Mouse (Mus musculus) embryonic facial prominence, embryonic 15.5 days (tissue): ENCODE measurements around the gene Znrd1as. TPM values are rescaled to one million over a fixed set of nuclear protein-coding genes. Genes with fewer than 3 reads are reported as not detected.
"Not testable (repeated sequence)": the region's sequence is repeated elsewhere in the genome, so short reads cannot be mapped to it uniquely, and the experiment has no call there.

Experiments used
- ATAC-seq: fragments of 200-750 bp; cut with Nextera tagmentation; 2 replicates; pipeline ENCODE4 v1.8.0; 2017; ENCODE audit warnings: low read depth, moderate TSS enrichment; ENCODE audit not compliant: insufficient number of reproducible peaks, low FRiP score, low TSS enrichment
- H3K27ac ChIP-seq: fragments of 300-500 bp; sonication (generic); replicated peaks from 2 replicates; pipeline ENCODE4 v1.5.1; 2015; ENCODE audit warnings: mild to moderate bottlenecking, inconsistent platforms
- H3K27me3 ChIP-seq: fragments of 300-500 bp; sonication (generic); 2 replicates; pipeline ENCODE4 v1.6.1; 2015; ENCODE audit warnings: inconsistent platforms
- H3K36me3 ChIP-seq: fragments of 300-500 bp; sonication (generic); 2 replicates; pipeline ENCODE4 v1.6.1; 2015; ENCODE audit warnings: mild to moderate bottlenecking, inconsistent platforms
- H3K4me1 ChIP-seq: fragments of 300-500 bp; sonication (generic); 2 replicates; pipeline ENCODE4 v1.6.1; 2015; ENCODE audit warnings: inconsistent platforms
- H3K4me2 ChIP-seq: fragments of 300-500 bp; sonication (generic); replicated peaks from 2 replicates; pipeline ENCODE4 v1.6.1; 2015; ENCODE audit warnings: mild to moderate bottlenecking, inconsistent platforms
- H3K4me3 ChIP-seq: fragments of 300-500 bp; sonication (generic); replicated peaks from 2 replicates; pipeline ENCODE4 v1.5.1; 2015; ENCODE audit warnings: mild to moderate bottlenecking, inconsistent platforms
- H3K9ac ChIP-seq: fragments of 300-500 bp; sonication (generic); 2 replicates; pipeline ENCODE4 v1.6.1; 2015; ENCODE audit warnings: inconsistent platforms
- H3K9me3 ChIP-seq: fragments of 300-500 bp; sonication (generic); replicated peaks from 2 replicates; pipeline ENCODE4 v1.6.1; 2016; ENCODE audit warnings: inconsistent platforms
- whole genome bisulfite sequencing: fragments of 180-500 bp; shearing (Covaris S2); methylation state at CpG from one replicate; pipeline ENCODE4 v1.1.7; 2015; 5-methylcytosine and 5-hydroxymethylcytosine counted together
- polyA plus RNA-seq: library from polyadenylated mRNA; unstranded; fragments of >200 nt; fragmentation: Nextera tagmentation; extraction: Ambion mirVana; gene quantifications from 2 replicates; pipeline ENCODE4 v1.2.1, GENCODE M21; 2015

Znrd1as gene
- polyA plus RNA-seq, 1 experiment from 2014 or later: 5.7 TPM

DNA sequence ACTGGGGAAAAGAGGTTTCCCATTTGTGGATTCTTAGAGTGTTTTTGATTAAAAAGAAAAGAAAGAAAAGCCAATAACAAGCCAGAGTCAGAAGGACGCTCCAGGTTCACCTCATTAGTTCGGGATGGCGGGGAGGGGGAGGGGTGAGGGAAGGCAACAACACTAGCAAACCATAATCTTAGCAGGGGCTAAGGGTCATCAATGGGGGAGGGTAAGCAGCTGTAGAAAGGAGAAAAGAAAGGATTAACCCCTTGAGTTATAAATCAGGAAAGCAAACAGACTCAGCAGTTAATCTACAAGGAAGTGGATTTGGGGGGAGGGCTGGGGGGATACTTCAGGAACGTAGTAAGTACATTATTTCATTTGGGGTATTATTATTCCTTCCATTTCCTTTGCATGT, 23.5 kb downstream of the Znrd1as start:
- H3K9ac ChIP-seq: no peak overlapping the region
- H3K4me3 ChIP-seq: peak overlapping the region; percentile 13; the same call in 1 of the 2 replicates
- 6% methylated on average over 4 of the region's 4 CpGs for WGBS
- no peaks in the 10 kb centered on the region for H3K27me3 ChIP-seq
- no peaks in the 10 kb centered on the region for H3K4me1 ChIP-seq
- ATAC-seq: no peak
- H3K36me3 ChIP-seq: no peaks in the 10 kb centered on the region
- H3K27ac ChIP-seq: no peak overlapping the region
- peak overlapping the region; percentile 37 for H3K4me2 ChIP-seq
- no peaks in the 10 kb centered on the region for H3K9me3 ChIP-seq

DNA sequence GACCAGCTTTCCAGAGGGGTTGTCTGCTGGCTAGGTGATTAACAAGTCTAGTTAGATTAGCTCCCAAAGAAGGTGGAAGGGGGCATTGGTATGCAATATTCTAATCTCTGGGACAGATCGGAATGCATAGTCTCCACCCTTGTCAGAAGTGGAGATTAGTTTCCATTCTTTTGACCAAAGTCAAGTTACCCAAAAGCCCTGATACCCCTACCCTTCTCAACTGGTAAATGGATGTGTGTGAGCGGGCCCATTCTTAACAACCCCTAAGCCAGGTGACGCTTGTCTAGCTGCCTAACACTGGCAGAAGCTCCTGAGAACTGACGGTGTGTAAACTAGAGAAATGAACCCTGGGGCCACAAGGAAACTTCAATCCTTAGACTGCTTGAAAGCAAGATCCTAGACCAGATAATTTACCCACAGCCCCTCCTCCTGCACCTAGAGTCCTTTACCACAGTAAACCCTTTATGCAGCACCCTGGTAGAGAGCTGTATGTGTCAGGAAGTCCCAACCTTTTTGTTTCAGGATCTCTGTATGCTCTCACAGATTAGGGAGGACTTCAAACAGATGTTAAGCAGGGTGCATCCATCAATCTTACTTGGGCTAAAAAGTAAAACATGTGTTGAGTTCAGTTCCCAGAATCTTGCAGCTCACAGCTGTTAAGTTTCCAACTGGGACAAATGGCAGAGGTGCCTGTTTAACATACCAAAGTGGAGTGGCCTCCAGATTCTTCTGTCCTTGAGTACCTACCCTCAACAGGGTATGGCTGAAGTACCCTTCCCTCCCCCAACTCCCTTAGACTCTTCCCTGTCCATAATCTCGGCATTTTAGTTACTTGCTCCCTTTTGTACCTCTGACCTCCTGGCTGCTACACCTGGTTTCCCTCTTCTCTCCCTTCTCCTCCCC, 24.1 kb downstream of the Znrd1as start:
- H3K4me2 ChIP-seq: no peak overlapping the region
- 31% methylated on average over 5 of the region's 5 CpGs for WGBS
- no peaks in the 10 kb centered on the region for H3K36me3 ChIP-seq
- H3K4me3 ChIP-seq: no peak overlapping the region
- ATAC-seq: no peak
- no peak overlapping the region for H3K27ac ChIP-seq
- H3K9ac ChIP-seq: no peak overlapping the region
- H3K9me3 ChIP-seq: no peaks in the 10 kb centered on the region
- H3K27me3 ChIP-seq: peaks cover 6% of the 10 kb centered on the region
- H3K4me1 ChIP-seq: no peaks in the 10 kb centered on the region

DNA sequence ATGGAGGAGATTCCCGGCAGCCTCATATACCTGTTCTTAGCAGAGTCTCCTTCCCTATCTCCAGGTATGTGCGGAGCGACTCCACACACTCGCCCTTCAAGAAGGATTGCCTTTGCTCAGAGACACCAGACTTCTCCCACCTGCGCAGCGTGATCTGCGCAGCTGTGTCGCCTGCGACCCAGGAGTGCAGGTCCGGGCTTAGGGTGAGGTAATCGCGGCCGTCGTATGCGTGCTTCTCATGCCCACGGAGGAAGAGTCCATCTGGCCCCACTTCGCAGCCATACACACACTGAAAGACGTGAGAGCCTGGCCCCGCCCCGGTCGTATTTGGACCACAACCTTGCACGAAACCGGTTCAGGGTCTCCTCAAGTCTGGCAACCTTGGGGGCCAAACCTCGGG, 30.1 kb downstream of the Znrd1as start:
- peak overlapping the region; percentile 11; the same call in 1 of the 2 replicates for H3K4me3 ChIP-seq
- H3K27ac ChIP-seq: no peak overlapping the region
- peaks cover 27% of the 10 kb centered on the region for H3K27me3 ChIP-seq
- no peaks in the 10 kb centered on the region for H3K36me3 ChIP-seq
- H3K4me1 ChIP-seq: 0 out of 2 replicates have a peak, but pooled peaks cover 4% of the 10 kb centered on the region
- no peak for ATAC-seq
- peak overlapping the region; percentile 27; the same call in 1 of the 2 replicates for H3K4me2 ChIP-seq
- H3K9ac ChIP-seq: no peak overlapping the region
- no peaks in the 10 kb centered on the region for H3K9me3 ChIP-seq
- WGBS: 5% methylated on average over 24 of the region's 24 CpGs

DNA sequence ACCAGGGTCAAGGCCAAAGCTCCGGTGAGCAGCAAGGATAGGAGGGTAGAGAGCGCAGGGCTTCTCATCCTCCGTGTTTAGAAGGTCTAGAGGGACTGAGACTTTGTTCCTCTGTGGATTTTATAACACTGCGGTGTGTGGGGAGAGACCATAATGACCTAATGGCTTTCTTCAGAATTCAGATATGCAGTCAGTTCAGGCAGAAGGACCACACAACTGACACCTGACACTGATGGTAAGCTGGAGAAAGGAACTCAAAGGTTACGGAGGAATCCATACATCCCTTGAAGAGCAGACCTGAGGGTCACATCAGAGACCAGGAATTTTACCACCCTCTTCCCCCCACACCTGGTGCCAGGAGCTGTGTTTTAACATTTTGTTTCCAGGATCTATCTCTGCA, 31.0 kb downstream of the Znrd1as start, which contains the start of gene H2-M5:
Gene H2-M5, minus strand, starts transcription at position 101 of the 400 bp plus-strand sequence.
- Histone ChIP-seq H3K27me3 (peaks cover 27% of the 10 kb centered on the region), H3K27ac (no peak within 1 kb of the TSS), H3K4me3 (peak within 1 kb of the TSS; percentile 11; the same call in 1 of the 2 replicates), H3K9me3 (no peaks in the 10 kb centered on the region), H3K9ac (no peak within 1 kb of the TSS), H3K36me3 (no peaks in the 10 kb centered on the region), H3K4me2 (peak within 1 kb of the TSS; percentile 27; the same call in 1 of the 2 replicates), H3K4me1 (0 out of 2 replicates have a peak, but pooled peaks cover 4% of the 10 kb centered on the region)
- WGBS: 22% methylated on average over 5 of the region's 5 CpGs
- ATAC-seq: no peak

DNA sequence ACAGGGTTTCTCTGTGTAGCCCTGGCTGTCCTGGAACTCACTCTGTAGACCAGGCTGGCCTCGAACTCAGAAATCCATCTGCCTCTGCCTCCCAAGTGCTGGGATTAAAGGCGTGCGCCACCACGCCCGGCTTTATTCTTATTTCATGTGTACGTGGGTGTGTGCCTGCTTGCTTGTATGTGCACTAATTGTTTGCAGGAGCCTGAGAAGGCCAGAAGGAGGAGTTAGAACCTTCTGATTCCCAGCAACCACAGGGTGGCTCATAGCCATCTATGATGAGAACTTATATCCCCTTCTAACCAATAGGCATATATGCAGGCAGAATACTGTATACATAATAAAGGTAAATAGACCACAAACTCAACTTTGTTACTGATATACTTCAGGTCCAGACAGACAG, 32.2 kb downstream of the Znrd1as start:
- H3K27me3 ChIP-seq: peaks cover 27% of the 10 kb centered on the region
- H3K9me3 ChIP-seq, H3K36me3 ChIP-seq, H3K27ac ChIP-seq, H3K4me1 ChIP-seq, ATAC-seq, H3K4me2 ChIP-seq, H3K9ac ChIP-seq, H3K4me3 ChIP-seq: not testable (repeated sequence)
- 80% methylated on average over 6 of the region's 6 CpGs for WGBS

DNA sequence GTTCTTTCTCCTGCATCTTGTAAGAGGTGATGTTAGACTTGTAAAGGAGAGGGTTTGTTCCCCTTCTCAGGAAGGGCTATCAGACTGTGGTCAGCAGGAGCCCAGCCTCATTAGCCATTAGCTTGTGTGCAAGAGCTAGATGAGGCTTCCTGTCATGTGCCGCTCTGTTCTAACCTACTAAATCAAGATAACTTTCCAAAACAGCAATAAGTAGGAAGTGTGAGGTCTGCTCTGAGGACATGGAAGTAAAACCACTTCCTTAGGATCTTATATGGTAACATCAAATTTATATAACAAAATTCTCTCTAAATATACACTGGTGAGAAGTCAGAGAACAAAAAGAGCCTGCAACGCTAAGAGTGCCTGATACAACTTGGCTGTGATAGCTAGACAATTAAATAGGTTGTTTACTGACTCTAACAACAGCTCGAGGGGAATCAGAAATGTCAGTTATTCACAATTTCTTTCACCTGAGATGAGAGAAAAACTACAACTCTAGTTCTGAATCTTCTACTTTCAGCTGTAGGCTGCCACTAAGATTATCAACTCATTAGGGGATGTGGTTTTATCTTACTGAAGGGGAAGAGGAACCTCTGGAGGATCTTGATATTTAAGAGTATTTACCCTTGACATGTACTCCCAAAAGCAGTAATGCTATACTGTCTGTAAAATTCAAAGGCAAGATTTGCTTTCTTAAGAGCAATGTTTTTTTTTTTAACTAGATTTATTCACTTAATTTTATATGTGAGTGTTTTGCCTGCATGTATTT, 34.1 kb downstream of the Znrd1as start:
- 70% methylated on average over 3 of the region's 3 CpGs for WGBS
- Histone ChIP-seq H3K4me3 (no peak overlapping the region), H3K9me3 (no peaks in the 10 kb centered on the region), H3K27me3 (peaks cover 21% of the 10 kb centered on the region), H3K9ac (no peak overlapping the region), H3K4me2 (no peak overlapping the region), H3K4me1 (0 out of 2 replicates have a peak, but pooled peaks cover 4% of the 10 kb centered on the region), H3K27ac (no peak overlapping the region), H3K36me3 (no peaks in the 10 kb centered on the region)
- no peak for ATAC-seq

DNA sequence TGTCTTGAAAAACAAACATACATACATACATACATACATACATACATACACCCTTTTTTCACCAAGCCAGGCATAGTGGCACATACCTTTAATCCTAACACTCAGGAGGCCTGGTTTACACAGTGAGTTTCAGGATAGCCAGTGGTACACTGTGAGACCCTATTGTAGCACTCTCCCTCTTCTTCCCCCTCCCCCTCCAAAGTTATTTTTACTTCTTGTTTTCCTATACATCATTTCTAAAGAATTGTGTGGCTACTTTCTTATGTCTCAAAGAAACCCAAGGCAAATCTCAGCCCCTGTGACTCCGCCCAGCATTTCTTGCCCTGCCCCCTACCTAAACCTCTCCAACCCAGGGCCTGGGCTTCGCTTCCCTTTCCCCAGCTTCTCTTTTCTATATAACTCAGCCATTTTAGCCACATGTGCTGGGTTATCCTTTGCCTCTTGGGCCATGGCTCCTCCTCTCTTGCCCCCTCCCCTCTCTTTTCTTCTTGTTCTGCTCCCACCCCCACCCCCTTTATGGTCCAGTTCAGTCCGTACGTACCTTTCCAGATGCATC, 35.5 kb downstream of the Znrd1as start:
- no peak for ATAC-seq
- H3K27ac ChIP-seq: no peak overlapping the region
- WGBS: 82% methylated on average over 4 of the region's 4 CpGs
- H3K4me1 ChIP-seq: no peaks in the 10 kb centered on the region
- no peak overlapping the region for H3K9ac ChIP-seq
- H3K4me2 ChIP-seq: no peak overlapping the region
- no peak overlapping the region for H3K4me3 ChIP-seq
- no peaks in the 10 kb centered on the region for H3K36me3 ChIP-seq
- peaks cover 9% of the 10 kb centered on the region for H3K27me3 ChIP-seq
- H3K9me3 ChIP-seq: no peaks in the 10 kb centered on the region

DNA sequence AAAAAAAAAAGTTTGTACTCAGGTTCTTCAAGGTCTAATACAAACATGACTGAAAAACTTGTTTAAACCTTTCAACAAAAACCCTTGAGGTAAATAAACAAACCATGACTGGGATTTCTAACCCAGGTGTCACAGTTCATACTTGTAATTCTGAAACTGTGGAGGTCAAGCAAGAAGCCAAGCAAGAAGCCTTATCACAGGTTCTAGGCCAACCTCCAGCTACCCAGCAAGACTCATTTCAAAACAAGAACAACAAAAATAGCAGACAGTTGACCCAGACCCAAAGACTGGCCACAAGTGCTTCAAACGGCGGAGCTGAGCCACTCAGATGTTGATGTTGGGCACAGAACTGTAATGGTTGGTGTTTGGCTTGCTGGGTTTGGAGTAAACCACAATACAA, 36.1 kb downstream of the Znrd1as start:
- Histone ChIP-seq H3K27ac (no peak overlapping the region), H3K36me3 (no peaks in the 10 kb centered on the region), H3K4me3 (no peak overlapping the region), H3K4me2 (no peak overlapping the region), H3K27me3 (peaks cover 2% of the 10 kb centered on the region), H3K9ac (no peak overlapping the region), H3K9me3 (no peaks in the 10 kb centered on the region), H3K4me1 (no peaks in the 10 kb centered on the region)
- 85% methylated on average over 2 of the region's 2 CpGs for WGBS
- no peak for ATAC-seq

DNA sequence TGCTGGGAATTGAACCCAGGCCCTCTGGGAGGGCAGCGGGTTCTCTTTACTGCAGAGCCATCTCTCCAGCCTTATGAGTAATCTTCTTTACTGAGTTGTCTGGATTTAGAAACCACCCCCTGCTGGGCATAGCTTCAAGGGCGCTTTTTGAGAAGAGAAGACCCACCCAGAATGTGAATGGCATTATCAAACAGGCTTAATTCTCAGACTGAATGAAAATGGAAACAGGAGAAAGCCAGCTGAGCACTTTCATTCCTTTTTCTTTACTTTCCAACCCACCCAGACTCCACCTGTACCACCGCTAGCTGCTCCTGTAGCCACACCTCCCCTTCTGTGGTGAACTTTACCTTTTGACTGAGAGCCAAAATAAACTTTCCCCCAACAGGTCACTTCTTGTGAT, 37.1 kb downstream of the Znrd1as start:
- no peaks in the 10 kb centered on the region for H3K4me1 ChIP-seq
- no peak overlapping the region for H3K4me2 ChIP-seq
- no peaks in the 10 kb centered on the region for H3K36me3 ChIP-seq
- no peak overlapping the region for H3K27ac ChIP-seq
- WGBS: 55% methylated on average over 3 of the region's 3 CpGs
- H3K9ac ChIP-seq: no peak overlapping the region
- H3K27me3 ChIP-seq: no peaks in the 10 kb centered on the region; the same call in 1 of the 2 replicates
- ATAC-seq: no peak
- H3K9me3 ChIP-seq: no peaks in the 10 kb centered on the region
- H3K4me3 ChIP-seq: no peak overlapping the region

DNA sequence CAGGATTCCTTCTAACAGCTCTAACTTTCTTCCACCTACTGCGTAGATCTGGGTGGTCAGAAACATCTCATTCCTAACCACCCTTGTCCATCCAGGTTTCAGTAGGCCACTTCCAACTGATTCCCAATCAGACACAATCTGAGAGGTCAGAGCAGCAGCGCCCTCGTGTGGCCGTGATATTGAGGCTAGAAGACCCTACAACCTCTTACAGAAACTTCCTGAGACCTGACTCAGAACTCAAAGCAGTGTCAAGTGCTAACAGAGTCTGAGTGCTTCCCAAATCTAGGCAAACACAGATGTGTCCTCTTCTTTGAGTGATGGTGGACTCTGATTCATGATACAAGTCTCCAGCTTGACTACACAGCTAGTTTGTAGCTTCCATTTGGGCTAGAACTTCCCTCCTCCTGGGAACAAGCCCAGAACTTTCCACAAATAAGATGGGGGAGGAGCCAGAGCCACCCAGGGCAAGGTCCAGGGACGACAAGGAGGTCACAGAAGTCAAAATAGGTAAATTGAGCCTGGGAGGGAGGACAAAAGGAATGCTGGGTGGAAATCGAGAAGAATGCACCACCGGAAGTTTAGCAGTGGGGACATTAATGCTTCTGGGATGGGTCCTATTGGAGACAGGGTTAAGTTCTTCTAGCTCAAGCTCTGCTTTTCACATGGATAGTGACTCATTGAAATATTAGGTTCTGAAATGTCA, 38.8 kb downstream of the Znrd1as start:
- WGBS: 25% methylated on average over 7 of the region's 7 CpGs
- no peak overlapping the region for H3K9ac ChIP-seq
- H3K4me3 ChIP-seq: no peak overlapping the region
- no peaks in the 10 kb centered on the region for H3K9me3 ChIP-seq
- no peaks in the 10 kb centered on the region for H3K27me3 ChIP-seq
- H3K27ac ChIP-seq: no peak overlapping the region
- no peak for ATAC-seq
- H3K4me2 ChIP-seq: no peak overlapping the region
- H3K4me1 ChIP-seq: no peaks in the 10 kb centered on the region
- H3K36me3 ChIP-seq: no peaks in the 10 kb centered on the region
